Mouse (Mus musculus) gastrocnemius, postnatal 10 days (tissue): ENCODE measurements around the gene Psmb5. TPM values are rescaled to one million over a fixed set of nuclear protein-coding genes. Genes with fewer than 3 reads are reported as not detected.

Source experiments
- DNase-seq: peaks from one replicate; pipeline ENCODE4 v3.0.0; 2021; ENCODE audit warnings: mixed read lengths
- total RNA-seq, 2 experiments: library from RNA; stranded (reverse); gene quantifications; 2 replicates each; pipeline ENCODE4 v1.2.3; 2021

Psmb5 gene
- total RNA-seq, 2 experiments from 2014 or later: 183 to 207 TPM

GRCm38 (mm10) chr14:54592319-54592934 is 25.4 kb downstream of the Psmb5 start:
- no peak for DNase-seq

GRCm38 (mm10) chr14:54591056-54591455 is 26.8 kb downstream of the Psmb5 start:
- no peak for DNase-seq

- DNase-seq: peak; percentile 72
Measured at GRCm38 (mm10) chr14:54583681-54584338, 34.0 kb downstream of the Psmb5 start.

DNA sequence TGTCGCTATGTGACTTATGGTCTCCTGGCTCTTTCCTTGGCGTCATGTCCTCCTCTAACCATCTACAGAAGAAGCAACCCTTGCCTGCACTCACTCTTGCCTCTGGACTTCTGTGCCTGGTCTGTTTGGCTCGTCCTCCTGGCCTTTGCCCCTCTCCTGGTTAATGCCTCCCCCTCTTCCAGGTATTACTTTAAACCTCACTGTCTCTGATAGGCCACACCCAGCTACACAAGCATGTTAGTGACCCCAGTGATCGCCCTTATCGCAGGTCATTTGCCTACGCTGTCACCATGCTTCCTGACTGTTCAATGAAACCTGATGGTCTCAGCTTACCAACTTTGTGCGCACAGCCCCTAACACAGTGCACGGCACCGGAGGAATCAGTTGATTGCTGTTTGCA is 35.3 kb downstream of the Psmb5 start:
- no peak for DNase-seq

- DNase-seq: no peak
Measured at GRCm38 (mm10) chr14:54579638-54580037, 38.2 kb downstream of the Psmb5 start.

DNA sequence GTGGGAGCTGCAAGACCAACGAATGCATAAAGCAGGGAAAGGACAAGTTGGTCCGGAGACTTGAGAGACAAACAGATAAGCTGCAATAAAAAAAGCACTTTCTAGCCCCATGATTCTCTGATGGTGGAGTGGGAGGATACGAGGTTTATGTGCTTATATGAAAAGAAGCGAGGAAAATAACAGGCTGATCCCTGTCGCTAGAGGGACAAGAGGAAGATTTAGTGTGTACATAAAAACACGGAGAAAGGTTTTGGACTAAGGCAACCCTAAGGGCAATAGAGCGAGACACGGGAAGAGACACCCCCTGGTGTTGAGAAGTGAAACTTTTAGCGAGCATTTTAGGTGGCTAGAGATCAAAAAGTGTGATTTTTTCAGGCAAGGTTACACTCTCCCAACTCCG is 39.8 kb downstream of the Psmb5 start:
- no peak for DNase-seq

DNA sequence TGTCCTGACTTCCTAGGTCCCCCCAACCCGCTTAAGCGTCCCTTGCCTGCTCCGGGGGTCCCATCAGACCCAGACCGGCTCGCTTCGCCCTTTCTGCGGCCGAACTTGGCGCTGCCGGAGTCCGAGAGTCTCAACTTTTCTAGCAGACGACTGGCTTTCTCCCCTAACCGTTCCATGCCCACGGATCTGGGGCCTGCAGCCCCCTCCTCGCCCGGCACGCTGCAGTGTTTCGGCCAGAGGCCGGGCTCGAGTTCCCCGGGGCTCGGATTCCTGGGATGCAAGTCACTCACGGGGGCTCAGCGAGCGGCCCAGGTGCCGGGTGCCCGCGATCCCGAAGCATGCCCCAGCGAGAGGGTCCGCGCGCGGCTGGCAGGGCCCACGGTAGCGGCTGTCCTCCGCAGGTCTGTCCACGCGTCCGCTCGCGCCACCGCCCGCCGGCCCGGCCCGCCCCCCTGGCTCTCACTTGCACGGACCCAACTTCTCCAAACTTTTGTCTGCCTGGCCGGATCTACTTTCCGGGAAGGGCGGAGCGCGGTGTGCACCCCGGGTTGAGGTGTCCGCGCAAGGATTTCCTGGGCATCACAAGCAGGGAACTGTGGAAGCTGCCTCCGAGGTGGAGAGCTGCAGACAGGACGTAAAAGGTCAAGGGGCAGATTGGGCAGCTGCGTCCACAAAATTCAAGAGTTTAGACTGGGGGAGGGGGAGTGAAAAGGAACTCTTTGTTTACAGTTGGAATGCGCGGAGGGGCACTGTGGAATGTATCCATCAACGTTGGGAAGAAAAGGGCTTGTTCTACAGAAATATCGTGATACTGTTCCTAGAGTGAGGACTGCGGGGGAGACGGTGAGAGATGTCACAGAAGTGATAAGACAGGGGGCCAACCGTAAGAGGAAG is 40.5 kb downstream of the Psmb5 start, which contains the start of gene Ajuba:
Gene Ajuba, minus strand, starts transcription at position 470 of the 894 bp plus-strand sequence.
- peak; percentile 84 for DNase-seq

DNA sequence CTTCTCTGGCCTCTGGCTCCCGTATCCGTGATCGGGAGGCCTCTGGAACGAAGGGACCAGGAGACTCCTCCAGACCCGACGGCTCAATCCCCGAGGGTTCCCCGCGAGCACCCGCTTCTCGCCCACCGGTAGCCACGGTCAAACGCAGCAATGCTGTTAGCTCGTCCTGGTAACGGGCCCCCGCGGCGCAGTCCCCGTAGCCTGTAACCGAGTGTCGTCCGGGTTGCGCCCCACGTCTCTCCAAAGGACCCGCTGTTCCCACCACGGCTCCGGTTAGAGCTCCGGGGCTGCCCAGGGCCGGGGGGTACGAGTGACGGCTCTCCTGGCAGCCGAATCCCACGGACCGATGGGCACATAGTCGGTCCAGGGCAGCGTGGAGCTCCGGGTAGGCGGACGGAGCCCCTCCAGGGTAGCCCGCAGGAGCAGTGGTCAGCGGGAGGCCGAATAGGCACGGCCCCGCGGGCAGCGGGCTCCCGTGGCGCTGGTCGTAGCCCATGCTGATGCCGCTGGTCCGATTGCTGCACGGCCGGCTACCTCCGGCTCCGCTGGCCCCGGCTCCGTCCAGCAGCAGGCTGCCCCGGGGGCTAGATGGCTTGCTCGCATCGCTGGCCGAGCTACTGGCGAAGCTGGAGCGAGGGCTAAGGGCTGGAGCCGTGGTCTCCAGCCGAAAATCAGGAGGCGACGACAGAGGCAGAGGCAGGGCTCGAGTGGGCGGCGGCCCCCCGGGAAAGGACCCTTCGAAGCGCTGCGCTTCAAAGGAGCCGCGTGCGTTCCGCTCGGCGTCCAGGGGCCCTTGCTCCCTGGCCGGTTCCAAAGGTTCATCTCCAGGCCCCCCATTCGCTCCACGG is 41.4 kb downstream of the Psmb5 start:
- DNase-seq: peak; percentile 45

DNA sequence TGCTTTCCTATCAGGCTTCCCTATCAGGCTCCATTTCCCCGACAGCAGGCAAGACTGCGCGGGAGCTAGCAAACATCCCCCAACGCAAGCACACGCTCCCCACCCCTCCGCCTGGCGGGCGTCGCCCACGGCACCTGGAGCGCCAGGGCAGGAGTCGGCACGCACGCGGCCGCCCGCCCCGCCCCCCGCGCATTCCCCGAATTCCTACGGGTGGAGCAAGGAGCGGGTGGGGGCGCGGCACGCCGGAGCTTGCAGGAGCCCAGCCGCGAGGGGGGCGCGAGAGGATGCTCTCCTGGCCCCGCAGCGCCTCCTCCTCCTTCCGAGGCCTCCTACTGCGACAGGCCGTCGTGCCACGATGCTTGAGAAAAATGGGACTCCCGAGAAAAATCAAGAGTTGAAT is 42.2 kb downstream of the Psmb5 start:
- peak; percentile 79 for DNase-seq

- no peak for DNase-seq
Measured at GRCm38 (mm10) chr14:54575031-54575430, 42.8 kb downstream of the Psmb5 start.

DNA sequence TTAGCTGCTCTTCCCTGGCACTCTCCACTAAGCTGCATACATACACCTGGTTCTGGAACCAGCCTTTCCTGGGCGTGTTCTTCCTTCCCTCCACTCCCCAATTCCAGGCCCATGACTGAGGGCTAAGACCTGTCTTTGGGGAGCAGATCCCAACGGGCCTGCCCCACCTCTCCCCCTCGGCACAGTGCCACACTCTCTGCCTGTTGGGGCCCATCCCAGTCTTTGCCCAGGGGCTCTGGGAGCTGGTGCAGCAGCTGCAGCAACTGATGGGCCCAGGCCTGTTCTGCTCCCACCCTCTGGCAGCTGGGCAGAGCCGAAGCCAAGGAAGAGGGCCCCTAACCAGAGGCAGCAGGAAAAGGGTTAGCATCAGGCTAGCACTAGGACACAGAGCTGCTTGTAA is 43.6 kb downstream of the Psmb5 start:
- peak; percentile 56 for DNase-seq

- DNase-seq: no peak
Measured at GRCm38 (mm10) chr14:54572790-54573736, 44.8 kb downstream of the Psmb5 start.

DNA sequence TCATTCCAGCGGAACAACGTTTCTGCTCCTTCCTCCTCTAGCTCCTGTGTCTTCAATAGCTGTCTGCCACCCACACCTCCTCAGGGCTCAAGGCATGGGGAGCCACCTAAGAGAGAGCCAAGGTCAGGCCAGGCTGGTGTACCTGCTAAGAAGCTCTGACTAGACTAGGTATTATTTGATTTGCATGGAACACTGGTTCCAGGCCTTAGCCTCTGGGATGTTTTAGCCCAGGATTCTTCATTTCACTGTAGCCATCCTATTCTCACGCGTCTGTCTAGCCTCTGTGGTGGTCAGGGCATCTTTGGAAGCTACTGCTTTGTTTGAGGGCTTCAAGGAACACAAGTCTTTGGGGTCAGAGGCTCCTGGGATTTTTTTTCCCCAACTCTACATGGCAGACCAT is 45.7 kb downstream of the Psmb5 start:
- no peak for DNase-seq

DNA sequence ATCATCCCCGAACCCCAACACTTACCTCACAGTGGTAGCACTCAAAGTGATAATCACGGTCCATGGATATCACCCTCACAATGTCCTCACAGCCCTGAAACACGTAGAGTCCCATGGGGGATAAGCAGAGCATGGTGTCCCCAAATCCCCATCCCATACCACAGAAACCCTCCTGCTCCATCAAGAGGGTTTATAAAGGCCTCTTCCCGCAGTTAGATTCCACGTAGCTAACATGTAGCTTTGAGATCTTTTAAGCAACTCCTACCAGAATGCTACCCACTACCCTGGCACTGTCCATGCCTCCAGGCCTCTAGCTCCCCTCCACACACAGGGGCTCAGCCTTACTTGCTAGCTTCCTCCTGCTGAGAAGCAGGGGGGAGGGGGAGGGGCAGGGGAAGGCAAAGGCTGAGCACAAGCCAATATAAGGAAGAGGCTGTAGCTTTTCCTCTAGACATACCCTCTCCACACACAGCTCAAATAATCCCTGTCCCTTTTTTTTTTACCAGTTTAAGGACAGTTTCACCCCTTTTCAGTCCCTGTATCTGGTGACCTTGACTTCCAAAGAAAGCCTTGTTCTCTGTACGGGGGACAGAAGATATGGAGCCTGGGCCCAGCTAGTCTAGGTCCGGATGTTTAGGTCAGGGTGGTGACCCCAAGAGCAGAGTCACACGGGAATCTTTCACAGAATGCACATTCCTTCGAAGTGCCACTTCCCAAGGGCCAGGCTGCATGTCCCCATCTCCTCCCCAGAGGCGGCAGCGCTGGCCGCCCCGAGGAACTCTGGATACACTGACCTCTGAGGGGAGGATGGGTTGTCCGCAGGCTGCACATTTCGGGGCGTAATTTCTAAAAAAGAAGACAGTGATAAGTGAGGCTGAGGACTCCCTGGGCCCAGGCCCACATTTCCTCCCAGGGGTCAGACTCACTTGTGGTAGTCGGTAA is 48.1 kb downstream of the Psmb5 start:
- no peak for DNase-seq

DNA sequence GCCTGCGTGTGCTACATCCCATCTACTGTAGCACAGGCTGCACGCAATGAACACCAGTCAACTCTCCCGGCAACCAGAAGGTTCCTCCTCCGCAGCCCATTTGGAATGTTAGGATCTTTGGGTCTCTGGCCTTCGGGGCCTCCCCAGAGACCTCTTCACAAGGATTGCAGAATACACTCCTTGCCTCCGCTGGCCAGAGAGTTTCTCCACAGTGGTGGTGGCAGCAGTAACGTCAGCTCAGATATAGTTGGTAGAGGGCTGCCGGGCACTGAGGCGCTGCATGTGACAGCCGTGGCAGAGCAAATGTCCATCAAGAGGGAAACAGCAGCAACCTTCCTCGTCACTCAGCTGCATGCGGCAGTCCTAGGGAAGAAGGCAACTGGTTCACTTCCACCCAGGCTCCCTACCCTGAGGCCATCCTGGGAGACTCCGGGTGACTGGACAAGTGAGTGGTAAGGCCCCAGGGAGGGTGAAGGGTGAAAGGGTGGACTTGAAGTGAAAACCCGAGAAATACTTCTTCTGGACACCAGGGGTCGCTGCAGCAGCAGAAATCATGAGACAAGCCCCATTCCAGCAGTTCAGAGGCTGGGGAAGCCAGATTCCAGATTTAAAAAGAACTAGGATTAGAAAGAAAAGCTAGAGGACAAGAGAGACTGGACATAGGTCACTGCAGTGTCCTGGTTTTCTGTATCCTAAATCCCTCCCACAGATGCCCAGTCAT is 49.0 kb downstream of the Psmb5 start:
- DNase-seq: peak; percentile 70
